Mouse (Mus musculus) midbrain, embryonic 15.5 days (tissue): ENCODE results near the gene Lhfp. TPM values are rescaled to one million over a fixed set of nuclear protein-coding genes. Genes with fewer than 3 reads are reported as not detected.
A peak's percentile ranks its signal among the peaks of the same experiment; 100 is the strongest.

Experiments
- ATAC-seq: fragments of 200-750 bp; cut with Nextera tagmentation; replicated peaks from 2 replicates; pipeline ENCODE4 v1.8.0; 2017; ENCODE audit warnings: moderate TSS enrichment
- H3K27ac ChIP-seq: fragments of 300-500 bp; sonication (generic); 2 replicates; pipeline ENCODE4 v1.5.1; 2015; ENCODE audit warnings: mild to moderate bottlenecking, inconsistent platforms
- H3K27me3 ChIP-seq: fragments of 300-500 bp; sonication (generic); replicated peaks from 2 replicates; pipeline ENCODE4 v1.6.1; 2015; ENCODE audit warnings: inconsistent platforms
- H3K36me3 ChIP-seq: fragments of 300-500 bp; sonication (generic); replicated peaks from 2 replicates; pipeline ENCODE4 v1.6.1; 2015; ENCODE audit warnings: inconsistent platforms
- H3K4me1 ChIP-seq: fragments of 300-500 bp; sonication (generic); 2 replicates; pipeline ENCODE4 v1.6.1; 2015; ENCODE audit warnings: inconsistent platforms
- H3K4me2 ChIP-seq: fragments of 300-500 bp; sonication (generic); 2 replicates; pipeline ENCODE4 v1.6.1; 2015; ENCODE audit warnings: inconsistent platforms, mild to moderate bottlenecking, moderate library complexity
- H3K4me3 ChIP-seq: fragments of 300-500 bp; sonication (generic); 2 replicates; pipeline ENCODE4 v1.5.1; 2015; ENCODE audit warnings: mild to moderate bottlenecking, inconsistent platforms
- H3K9ac ChIP-seq: fragments of 300-500 bp; sonication (generic); 2 replicates; pipeline ENCODE4 v1.6.1; 2015; ENCODE audit warnings: mild to moderate bottlenecking, inconsistent platforms
- H3K9me3 ChIP-seq: fragments of 300-500 bp; sonication (generic); 2 replicates; pipeline ENCODE4 v1.6.1; 2016; ENCODE audit warnings: inconsistent platforms
- WGBS: fragments of 180-500 bp; shearing (Covaris S2); methylation state at CpG from one replicate; pipeline ENCODE4 v1.1.7; 2015; ENCODE audit warnings: mixed read lengths; 5-methylcytosine and 5-hydroxymethylcytosine counted together
- polyA plus RNA-seq: library from polyadenylated mRNA; unstranded; fragments of >200 nt; fragmentation: Nextera tagmentation; extraction: Ambion mirVana; gene quantifications from 2 replicates; pipeline ENCODE4 v1.2.1, GENCODE M21; 2015

Gene Lhfp
- polyA plus RNA-seq, 1 experiment from 2014 or later, result 64.8 TPM

DNA sequence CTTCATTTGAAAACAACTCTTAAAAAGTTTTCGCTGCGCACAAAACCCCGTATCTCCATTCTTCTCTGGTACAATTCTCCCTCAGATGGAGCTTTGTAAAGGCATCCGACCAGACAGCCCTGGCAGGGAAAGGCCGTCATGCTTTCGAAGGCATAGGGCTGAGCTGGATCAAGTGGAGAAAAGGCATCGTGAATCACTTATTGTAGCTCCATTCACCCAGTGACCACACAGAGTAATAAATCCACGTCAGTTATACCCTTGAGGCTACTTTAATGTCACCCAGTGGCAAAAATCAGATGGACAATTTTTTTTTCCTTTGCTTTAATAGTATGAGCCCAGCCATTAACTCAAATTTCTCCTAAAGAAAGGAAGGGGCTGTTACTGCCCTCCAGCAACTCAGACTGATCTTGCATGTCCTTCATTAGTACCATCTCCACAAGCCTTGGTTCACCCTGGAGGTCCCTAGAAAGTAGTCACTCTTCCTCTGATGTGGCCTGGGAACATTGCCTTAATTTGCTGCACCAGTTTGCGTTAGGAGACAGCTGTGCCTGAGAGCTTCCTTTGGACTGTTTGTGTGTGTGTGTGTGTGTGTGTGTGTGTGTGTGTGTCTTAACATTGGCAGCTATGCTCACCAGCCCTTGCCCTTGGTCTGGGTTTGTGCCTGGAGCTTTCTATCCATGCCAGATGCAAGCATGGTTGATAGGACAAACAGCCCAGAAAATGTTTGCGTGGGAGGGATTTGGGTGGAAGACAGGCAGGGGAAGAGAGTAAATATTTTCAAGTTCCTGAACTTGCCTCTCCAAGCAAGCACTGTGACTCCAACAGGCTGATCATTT lies 169.6 kb downstream of the Lhfp start:
- H3K9ac ChIP-seq, result no peak overlapping the region
- no peak for ATAC-seq
- no peaks in the 10 kb centered on the region for H3K9me3 ChIP-seq
- H3K27ac ChIP-seq, result no peak overlapping the region
- WGBS, result 26% methylated on average over 10 of the region's 10 CpGs
- H3K27me3 ChIP-seq, result no peaks in the 10 kb centered on the region
- no peaks in the 10 kb centered on the region for H3K36me3 ChIP-seq
- H3K4me3 ChIP-seq, result no peak overlapping the region
- no peak overlapping the region for H3K4me2 ChIP-seq
- peaks cover 35% of the 10 kb centered on the region for H3K4me1 ChIP-seq

GRCm38 (mm10) chr3:53212599-53212998 lies 171.3 kb downstream of the Lhfp start:
- peaks cover 23% of the 10 kb centered on the region for H3K4me1 ChIP-seq
- 87% methylated on average over 2 of the region's 2 CpGs for WGBS
- no peak overlapping the region for H3K9ac ChIP-seq
- no peak overlapping the region for H3K27ac ChIP-seq
- no peaks in the 10 kb centered on the region for H3K27me3 ChIP-seq
- no peak overlapping the region for H3K4me3 ChIP-seq
- no peaks in the 10 kb centered on the region for H3K9me3 ChIP-seq
- ATAC-seq, result no peak
- H3K36me3 ChIP-seq, result no peaks in the 10 kb centered on the region
- H3K4me2 ChIP-seq, result no peak overlapping the region

DNA sequence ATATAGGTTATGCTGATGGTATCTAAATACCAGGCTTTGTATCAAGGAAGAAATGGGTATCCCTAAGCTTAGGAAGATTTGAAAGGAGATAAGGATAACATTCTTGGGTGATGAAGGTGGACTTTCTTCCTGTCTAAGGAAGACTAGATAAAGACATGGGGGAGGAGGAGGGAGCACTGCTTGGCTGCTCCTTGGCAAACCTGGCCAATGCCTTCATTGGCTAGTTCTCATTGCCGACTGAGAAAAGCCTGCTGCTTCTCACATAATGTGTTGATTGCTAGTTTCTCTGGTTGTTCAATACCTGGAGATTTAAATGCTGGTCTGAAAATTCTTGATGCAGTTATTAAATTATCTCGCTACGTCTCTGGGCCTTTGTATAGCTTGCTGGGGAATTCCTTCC lies 172.0 kb downstream of the Lhfp start:
- peak overlapping the region; percentile 65 for H3K27ac ChIP-seq

GRCm38 (mm10) chr3:53213746-53214271 lies 172.5 kb downstream of the Lhfp start:
- WGBS, result 23% methylated on average over 7 of the region's 7 CpGs
- H3K27me3 ChIP-seq, result no peaks in the 10 kb centered on the region
- no peak overlapping the region for H3K9ac ChIP-seq
- no peaks in the 10 kb centered on the region for H3K36me3 ChIP-seq
- H3K27ac ChIP-seq, result peak overlapping the region; percentile 65; the same call in 1 of the 2 replicates
- no peak overlapping the region; the same call in 1 of the 2 replicates for H3K4me2 ChIP-seq
- peak; percentile 59 for ATAC-seq
- H3K4me3 ChIP-seq, result no peak overlapping the region
- no peaks in the 10 kb centered on the region for H3K9me3 ChIP-seq
- peaks cover 23% of the 10 kb centered on the region for H3K4me1 ChIP-seq

More for the DNA sequence above, 172.0 kb downstream of the Lhfp start:
- 0 out of 2 replicates have a peak, but pooled peaks have one; percentile 14 for ATAC-seq
- Histone ChIP-seq H3K9me3 (no peaks in the 10 kb centered on the region), H3K4me3 (no peak overlapping the region), H3K36me3 (no peaks in the 10 kb centered on the region), H3K27me3 (no peaks in the 10 kb centered on the region), H3K4me2 (no peak overlapping the region; the same call in 1 of the 2 replicates), H3K4me1 (peaks cover 23% of the 10 kb centered on the region), H3K9ac (no peak overlapping the region)
- WGBS, result 48% methylated on average over 3 of the region's 3 CpGs

DNA sequence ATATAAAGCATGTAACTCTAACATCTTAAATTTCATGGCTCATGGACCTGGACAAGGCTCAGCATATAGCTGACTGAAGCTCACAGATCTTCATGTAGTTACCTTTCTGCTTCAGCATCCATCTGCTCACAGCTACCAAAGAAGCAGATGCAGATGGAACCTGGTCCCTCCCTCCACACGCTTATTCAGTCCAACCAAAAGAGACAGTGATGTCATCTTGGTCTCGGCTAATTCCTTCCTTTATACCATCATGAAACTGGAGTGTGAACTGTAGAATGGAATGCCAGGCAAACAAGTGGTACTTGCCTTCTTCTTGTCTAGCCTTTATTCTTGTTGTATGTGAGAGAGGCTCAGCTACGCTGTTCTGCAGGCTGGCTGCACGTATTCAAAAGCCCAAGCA lies 173.1 kb downstream of the Lhfp start:
- Histone ChIP-seq H3K4me2 (no peak overlapping the region), H3K4me1 (peaks cover 23% of the 10 kb centered on the region), H3K4me3 (no peak overlapping the region), H3K27me3 (no peaks in the 10 kb centered on the region), H3K36me3 (no peaks in the 10 kb centered on the region), H3K27ac (peak overlapping the region; percentile 35; the same call in 1 of the 2 replicates), H3K9me3 (no peaks in the 10 kb centered on the region), H3K9ac (no peak overlapping the region)
- ATAC-seq, result no peak
- WGBS, result 48% methylated on average over 4 of the region's 4 CpGs

DNA sequence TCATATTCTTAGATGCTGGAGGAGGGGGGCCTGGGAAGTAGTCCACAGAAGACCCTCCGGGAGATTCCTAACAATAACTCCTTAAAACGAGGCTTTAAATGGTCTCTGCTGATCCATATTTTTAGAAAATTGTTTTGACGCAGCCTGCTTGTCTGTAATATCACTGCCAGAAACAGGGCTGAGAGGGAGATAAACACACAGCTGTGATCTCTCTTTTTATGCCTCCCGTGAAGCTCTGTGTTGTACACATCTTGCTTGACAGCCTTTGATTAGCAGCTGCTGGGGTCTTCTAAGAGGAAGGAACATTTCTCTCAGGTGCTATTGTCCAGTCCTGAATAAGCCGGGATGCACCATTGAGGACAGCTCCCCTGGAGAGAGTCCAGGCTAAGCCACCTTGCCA lies 176.4 kb downstream of the Lhfp start:
- Histone ChIP-seq H3K4me2 (no peak overlapping the region), H3K9ac (no peak overlapping the region), H3K4me3 (no peak overlapping the region), H3K27ac (0 out of 2 replicates have a peak overlapping the region, but pooled peaks have one; percentile 5), H3K36me3 (no peaks in the 10 kb centered on the region), H3K27me3 (no peaks in the 10 kb centered on the region), H3K9me3 (no peaks in the 10 kb centered on the region), H3K4me1 (peaks cover 20% of the 10 kb centered on the region)
- ATAC-seq, result no peak
- WGBS, result 53% methylated on average over 5 of the region's 5 CpGs

DNA sequence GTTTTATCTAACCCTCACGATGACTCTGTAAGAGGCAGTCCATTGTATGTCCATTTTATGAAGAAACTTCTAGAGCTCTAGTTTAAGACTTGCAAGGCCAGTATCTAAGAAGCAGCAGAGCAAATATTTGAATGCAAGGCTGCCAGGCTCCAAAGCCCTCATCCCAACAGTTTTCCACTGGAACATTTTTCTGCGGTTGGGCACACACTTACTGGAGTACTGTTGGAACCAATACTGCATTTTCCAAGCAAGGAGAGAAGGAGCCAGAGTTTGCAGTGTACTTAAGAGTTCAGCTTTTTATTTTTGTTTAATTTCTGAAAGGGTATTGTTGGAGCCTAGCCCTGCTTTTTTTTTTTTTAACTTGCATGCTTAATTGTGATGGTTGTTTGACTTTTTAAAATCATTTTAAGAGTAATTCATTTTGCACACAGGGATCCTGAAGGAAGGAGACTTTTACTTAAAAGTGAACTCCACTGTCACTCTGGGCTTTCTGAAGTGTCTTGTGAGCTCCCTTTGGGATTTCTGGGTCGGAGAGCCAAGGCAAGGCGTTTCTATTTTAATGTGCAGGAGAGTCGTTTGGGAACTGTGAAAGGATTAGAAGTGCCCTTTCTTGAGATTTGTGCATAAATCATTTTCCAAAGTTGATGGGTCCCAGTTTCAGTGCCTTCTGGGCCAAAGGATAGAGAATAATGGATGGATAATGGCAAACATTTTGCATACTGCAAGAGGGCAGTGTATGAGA lies 180.4 kb downstream of the Lhfp start:
- Histone ChIP-seq H3K4me1 (peaks cover 7% of the 10 kb centered on the region), H3K9me3 (no peaks in the 10 kb centered on the region), H3K9ac (no peak overlapping the region), H3K4me3 (no peak overlapping the region), H3K36me3 (no peaks in the 10 kb centered on the region), H3K27ac (no peak overlapping the region), H3K27me3 (no peaks in the 10 kb centered on the region), H3K4me2 (no peak overlapping the region)
- WGBS, result 66% methylated on average over 5 of the region's 5 CpGs
- ATAC-seq, result no peak

DNA sequence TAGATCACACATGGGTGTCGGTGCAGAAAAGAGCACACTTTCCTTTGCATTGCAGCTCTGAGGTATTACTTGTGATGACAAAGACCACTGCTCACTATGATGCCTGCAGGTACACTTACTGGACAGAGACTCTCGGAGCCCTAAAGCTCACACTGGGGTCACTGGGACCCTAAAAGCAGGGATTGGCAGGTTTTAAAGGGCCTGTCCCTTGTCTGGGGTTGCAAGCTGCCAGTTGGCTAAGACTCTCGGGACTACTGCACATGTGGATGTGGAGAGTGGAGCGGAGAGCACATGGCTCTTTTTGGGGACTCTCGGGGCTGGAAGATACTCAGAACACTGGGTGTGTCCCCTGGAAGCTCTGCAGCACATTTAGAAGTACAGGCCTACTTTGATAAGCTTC lies 182.8 kb downstream of the Lhfp start:
- Histone ChIP-seq H3K4me1 (peaks cover 7% of the 10 kb centered on the region; the same call in 1 of the 2 replicates), H3K36me3 (no peaks in the 10 kb centered on the region), H3K27ac (no peak overlapping the region), H3K9ac (no peak overlapping the region), H3K27me3 (no peaks in the 10 kb centered on the region), H3K4me3 (no peak overlapping the region), H3K9me3 (no peaks in the 10 kb centered on the region), H3K4me2 (no peak overlapping the region)
- 87% methylated on average over 5 of the region's 5 CpGs for WGBS
- ATAC-seq, result no peak

GRCm38 (mm10) chr3:53225774-53226173 lies 184.4 kb downstream of the Lhfp start:
- peak; percentile 37; the same call in 1 of the 2 replicates for ATAC-seq
- 39% methylated on average over 6 of the region's 6 CpGs for WGBS

GRCm38 (mm10) chr3:53226223-53226622 lies 184.9 kb downstream of the Lhfp start:
- Histone ChIP-seq H3K9me3 (no peaks in the 10 kb centered on the region), H3K36me3 (no peaks in the 10 kb centered on the region), H3K4me2 (no peak overlapping the region), H3K27ac (0 out of 2 replicates have a peak overlapping the region, but pooled peaks have one; percentile 3), H3K27me3 (no peaks in the 10 kb centered on the region), H3K4me1 (peaks cover 6% of the 10 kb centered on the region; the same call in 1 of the 2 replicates), H3K9ac (no peak overlapping the region), H3K4me3 (no peak overlapping the region)
- whole genome bisulfite sequencing, result 43% methylated on average over 6 of the region's 6 CpGs
- no peak for ATAC-seq

More at GRCm38 (mm10) chr3:53225774-53226173, 184.4 kb downstream of the Lhfp start:
- H3K36me3 ChIP-seq, result no peaks in the 10 kb centered on the region
- H3K4me3 ChIP-seq, result no peak overlapping the region
- no peaks in the 10 kb centered on the region for H3K27me3 ChIP-seq
- H3K9me3 ChIP-seq, result no peaks in the 10 kb centered on the region
- H3K4me1 ChIP-seq, result peaks cover 10% of the 10 kb centered on the region; the same call in 1 of the 2 replicates
- H3K9ac ChIP-seq, result no peak overlapping the region
- no peak overlapping the region for H3K4me2 ChIP-seq
- H3K27ac ChIP-seq, result no peak overlapping the region

DNA sequence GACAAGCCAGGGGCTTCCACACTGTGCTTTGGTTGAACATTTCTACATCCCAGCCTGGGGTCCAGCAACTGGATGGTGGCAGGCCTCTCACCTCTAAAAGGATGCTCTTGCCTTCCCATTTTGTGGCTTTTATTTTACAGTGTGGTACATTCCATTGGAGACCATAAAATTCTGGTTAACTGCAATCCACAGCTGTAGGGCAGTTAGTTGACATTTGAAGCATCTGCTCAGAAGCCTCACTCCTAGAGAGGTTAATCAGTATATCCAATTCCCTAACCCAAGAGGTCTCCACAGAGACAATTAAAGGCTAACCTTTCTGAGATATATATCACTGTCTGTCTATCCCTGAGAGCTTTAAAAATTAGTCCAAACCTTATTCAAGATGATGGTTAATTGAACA lies 186.5 kb downstream of the Lhfp start:
- no peak overlapping the region for H3K27ac ChIP-seq
- no peaks in the 10 kb centered on the region for H3K9me3 ChIP-seq
- H3K27me3 ChIP-seq, result no peaks in the 10 kb centered on the region
- no peak overlapping the region for H3K4me3 ChIP-seq
- no peak overlapping the region for H3K9ac ChIP-seq
- H3K4me2 ChIP-seq, result no peak overlapping the region
- no peaks in the 10 kb centered on the region for H3K36me3 ChIP-seq
- no peak for ATAC-seq
- H3K4me1 ChIP-seq, result 0 out of 2 replicates have a peak, but pooled peaks cover 3% of the 10 kb centered on the region

GRCm38 (mm10) chr3:53230562-53230961 lies 189.2 kb downstream of the Lhfp start:
- H3K4me1 ChIP-seq, result 0 out of 2 replicates have a peak, but pooled peaks cover 3% of the 10 kb centered on the region
- ATAC-seq, result peak; percentile 35; the same call in 1 of the 2 replicates
- 0 out of 2 replicates have a peak overlapping the region, but pooled peaks have one; percentile 17 for H3K27ac ChIP-seq
- no peaks in the 10 kb centered on the region for H3K27me3 ChIP-seq
- no peak overlapping the region for H3K9ac ChIP-seq
- H3K4me2 ChIP-seq, result no peak overlapping the region
- H3K4me3 ChIP-seq, result no peak overlapping the region
- WGBS, result 49% methylated on average over 3 of the region's 3 CpGs
- no peaks in the 10 kb centered on the region for H3K9me3 ChIP-seq
- no peaks in the 10 kb centered on the region for H3K36me3 ChIP-seq
